Mouse (Mus musculus) brain, embryonic 14.5 days (tissue): ENCODE measurements at regions not wholly inside any gene's neighbourhood (a gene's known extent, or its start where the extent isn't known, plus 50 kb on each side); places are given as distances from the start of the nearest gene placed in this dataset.

ENCODE experiments used
- DNase-seq: peaks from one replicate; pipeline ENCODE4 v3.0.0-alpha.2; 2011; ENCODE audit warnings: low read depth
- CTCF ChIP-seq: fragments of 200-500 bp; IDR thresholded peaks from 2 replicates; pipeline ENCODE4 v1.5.1; 2012; ENCODE audit warnings: inconsistent platforms, mild to moderate bottlenecking, moderate library complexity, borderline replicate concordance; ENCODE audit not compliant: insufficient read depth, insufficient read length; ENCODE audit errors: extremely low read depth
- POLR2A ChIP-seq: fragments of 200-500 bp; IDR thresholded peaks from 2 replicates; pipeline ENCODE4 v1.6.1; 2012; ENCODE audit warnings: mild to moderate bottlenecking, inconsistent platforms, borderline replicate concordance; ENCODE audit not compliant: poor library complexity, insufficient read depth, insufficient read length, severe bottlenecking; ENCODE audit errors: extremely low read depth

GRCm38 (mm10) chr11:66605998-66606397, 80.2 kb upstream of the Shisa6 start:
- DNase-seq = no peak
- TF ChIP-seq CTCF (no peak), POLR2A (no peak)

- TF ChIP-seq CTCF = no peak
- TF ChIP-seq POLR2A = no peak
- DNase-seq = peak; percentile 1
These were observed 80.9 kb upstream of the Shisa6 start for GRCm38 (mm10) chr11:66606646-66607045.

DNA sequence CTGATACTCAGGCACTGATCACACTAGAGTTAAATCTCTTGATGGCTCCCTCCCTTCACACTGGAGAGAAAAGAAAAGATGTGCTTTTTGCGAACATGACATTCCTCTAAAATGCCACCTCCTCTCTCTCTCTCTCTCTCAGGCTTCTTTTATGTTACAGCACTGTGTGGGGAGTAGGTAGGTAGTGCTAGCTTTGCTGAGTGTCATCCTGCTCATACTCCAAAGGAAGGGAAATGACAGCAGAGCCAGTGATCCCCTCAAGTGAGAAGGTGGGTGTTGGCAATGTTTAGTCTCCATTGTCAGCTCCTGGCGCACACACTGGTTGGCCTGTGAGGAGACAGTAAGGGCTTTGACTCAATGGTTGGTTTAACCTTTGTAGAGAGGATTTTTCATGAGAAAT, 84.0 kb upstream of the Shisa6 start:
- TF ChIP-seq CTCF (no peak), POLR2A (no peak)

DNA sequence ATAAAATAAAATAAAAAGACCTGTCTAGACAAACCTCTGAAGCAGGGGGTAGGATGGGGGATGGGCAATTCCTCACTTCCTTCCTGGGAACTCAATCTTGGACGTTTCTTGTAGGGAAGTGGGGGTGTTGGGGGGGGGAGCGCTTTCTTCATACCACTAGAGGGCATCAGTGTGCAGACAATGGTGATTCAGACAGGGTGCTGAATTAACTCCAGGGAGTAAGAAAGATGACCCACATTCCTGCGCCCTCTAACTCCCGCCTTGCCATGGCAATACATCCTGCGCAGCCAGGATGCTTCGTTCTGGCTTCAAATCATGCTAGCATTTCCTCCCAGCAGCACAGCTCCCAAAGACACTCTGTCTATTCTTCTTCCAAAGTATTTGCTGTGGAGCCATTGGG, 87.4 kb upstream of the Shisa6 start:
- peak; percentile 45 for DNase-seq
- TF ChIP-seq CTCF = peak; percentile 52; the same call in 1 of the 2 replicates
- no peak for TF ChIP-seq POLR2A

More for the DNA sequence above, 84.0 kb upstream of the Shisa6 start:
- DNase-seq = no peak

DNA sequence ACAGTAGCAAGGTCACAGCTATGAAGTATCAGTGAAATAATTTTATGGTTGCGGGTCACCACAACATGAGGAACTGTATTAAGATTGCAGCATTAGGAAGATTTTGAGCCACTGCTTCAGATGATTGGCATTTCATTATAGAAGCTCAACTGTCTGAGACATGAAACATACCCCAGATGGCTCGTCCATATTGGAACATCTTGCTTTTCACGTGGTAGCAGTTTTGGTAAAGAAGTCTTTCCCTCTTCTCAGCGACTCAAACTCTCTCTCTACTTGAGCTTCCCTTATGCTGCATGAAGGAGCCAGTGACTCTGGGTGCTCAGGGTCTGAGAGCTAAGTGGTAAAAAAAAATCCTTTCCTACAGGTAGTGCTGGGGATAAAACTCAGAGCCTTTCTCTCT, 99.7 kb upstream of the Shisa6 start:
- DNase-seq = peak; percentile 7
- TF ChIP-seq CTCF (no peak), POLR2A (no peak)

GRCm38 (mm10) chr11:66656810-66657209, 131.0 kb upstream of the Shisa6 start:
- DNase-seq = no peak
- TF ChIP-seq CTCF = no peak
- no peak for TF ChIP-seq POLR2A

DNA sequence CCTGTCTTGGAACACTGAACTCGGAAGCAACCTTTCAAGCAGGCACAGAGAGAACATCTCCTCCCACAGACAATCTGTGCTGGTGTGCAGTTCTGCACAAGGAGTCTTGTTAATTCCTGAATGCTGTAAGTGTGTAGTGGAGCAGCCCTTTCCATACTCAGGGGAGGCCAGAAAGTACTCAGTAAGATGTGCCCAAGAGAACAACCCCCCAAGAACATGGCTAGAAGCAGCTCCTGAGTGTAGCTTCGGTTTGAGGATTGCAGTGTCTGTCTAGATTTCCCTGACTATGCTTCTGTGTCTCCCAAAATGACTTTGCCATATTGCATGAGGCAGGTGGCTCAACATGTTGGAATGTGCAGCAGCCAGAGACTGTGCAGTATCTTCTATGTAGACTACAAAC, 148.8 kb upstream of the Shisa6 start:
- DNase-seq = no peak
- no peak for TF ChIP-seq POLR2A
- TF ChIP-seq CTCF = no peak

- peak; percentile 15 for DNase-seq
- TF ChIP-seq POLR2A (no peak), CTCF (no peak)
These were observed 154.4 kb upstream of the Shisa6 start for GRCm38 (mm10) chr11:66680057-66680621.

DNA sequence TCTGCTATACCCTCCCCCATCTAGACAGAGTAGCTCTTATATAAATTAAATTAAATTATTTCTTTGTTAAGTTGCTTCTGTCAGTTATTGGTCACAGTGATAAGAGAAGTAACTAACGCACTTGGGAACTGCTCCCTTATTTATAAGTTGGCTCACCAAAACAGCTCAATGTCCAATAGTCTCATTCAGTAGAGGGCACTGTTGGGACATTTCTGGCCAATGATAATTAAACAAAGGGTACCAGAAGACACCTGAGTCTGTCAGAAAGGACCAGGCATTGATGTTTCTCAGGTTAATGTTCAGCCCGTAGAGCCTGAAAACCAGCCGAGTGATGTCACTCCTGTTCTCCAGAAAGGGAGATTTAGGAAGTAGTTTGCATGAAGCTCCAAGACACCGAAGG, 156.1 kb upstream of the Shisa6 start:
- DNase-seq = no peak
- TF ChIP-seq POLR2A = no peak
- TF ChIP-seq CTCF = no peak

GRCm38 (mm10) chr11:66684181-66684580, 158.4 kb upstream of the Shisa6 start:
- TF ChIP-seq POLR2A (no peak), CTCF (no peak)
- peak; percentile 10 for DNase-seq

DNA sequence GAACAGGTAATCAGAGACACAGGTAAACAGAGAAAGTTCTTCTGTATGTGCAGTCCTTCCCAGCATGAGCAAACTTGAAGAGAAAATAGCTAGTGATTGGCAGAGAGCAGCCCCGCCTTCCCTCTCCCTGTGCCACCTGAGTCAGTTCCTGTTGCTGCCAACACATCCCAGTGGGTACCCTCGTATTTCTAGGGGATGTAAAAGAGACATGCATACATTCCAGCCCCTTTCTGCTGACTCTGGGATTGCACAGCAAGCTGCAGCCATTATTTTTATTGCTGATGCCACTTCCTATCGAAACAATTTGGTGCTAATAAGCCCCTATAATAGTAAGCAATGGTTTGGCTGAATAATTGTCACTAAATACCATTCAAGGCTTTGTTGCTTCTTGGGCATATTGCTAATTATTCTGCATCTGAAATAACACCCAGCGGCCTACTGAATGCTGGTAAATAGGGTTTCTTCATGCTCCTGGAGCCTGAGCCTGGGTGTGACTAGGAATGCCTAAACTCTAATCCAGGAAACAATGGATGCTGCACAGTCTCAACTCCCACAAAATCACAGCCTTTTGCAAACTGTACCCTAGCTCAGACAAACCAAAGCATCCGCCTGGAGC, 169.0 kb upstream of the Shisa6 start:
- peak; percentile 68 for DNase-seq
- TF ChIP-seq CTCF (no peak), POLR2A (no peak)

GRCm38 (mm10) chr11:66696791-66697190, 171.0 kb upstream of the Shisa6 start:
- no peak for TF ChIP-seq POLR2A
- no peak for TF ChIP-seq CTCF
- no peak for DNase-seq
